Mouse (Mus musculus) heart, embryonic 13.5 days (tissue): Measurements from ENCODE around the gene Leo1. TPM values are rescaled to one million over a fixed set of nuclear protein-coding genes. Genes with fewer than 3 reads are reported as not detected.

Experiments used
- ATAC-seq: fragments of 200-750 bp; cut with Nextera tagmentation; 2 replicates; pipeline ENCODE4 v1.8.0; 2017; ENCODE audit warnings: moderate TSS enrichment; ENCODE audit not compliant: insufficient number of reproducible peaks, low FRiP score, low TSS enrichment; ENCODE audit errors: extremely low read depth
- H3K27ac ChIP-seq: fragments of 300-500 bp; sonication (generic); replicated peaks from 2 replicates; pipeline ENCODE4 v1.5.1; 2015; ENCODE audit warnings: moderate library complexity, mild to moderate bottlenecking, inconsistent platforms
- H3K27me3 ChIP-seq: fragments of 300-500 bp; sonication (generic); replicated peaks from 2 replicates; pipeline ENCODE4 v1.6.1; 2015; ENCODE audit warnings: mild to moderate bottlenecking, inconsistent platforms
- H3K36me3 ChIP-seq: fragments of 300-500 bp; sonication (generic); 2 replicates; pipeline ENCODE4 v1.6.1; 2015; ENCODE audit warnings: mild to moderate bottlenecking, inconsistent platforms
- H3K4me1 ChIP-seq: fragments of 300-500 bp; sonication (generic); 2 replicates; pipeline ENCODE4 v1.6.1; 2015; ENCODE audit warnings: inconsistent platforms
- H3K4me2 ChIP-seq: fragments of 300-500 bp; sonication (generic); 2 replicates; pipeline ENCODE4 v1.6.1; 2015; ENCODE audit warnings: inconsistent platforms, mild to moderate bottlenecking, moderate library complexity
- H3K4me3 ChIP-seq: fragments of 300-500 bp; sonication (generic); 2 replicates; pipeline ENCODE4 v1.5.1; 2015; ENCODE audit warnings: moderate library complexity, mild to moderate bottlenecking, inconsistent platforms
- H3K9ac ChIP-seq: fragments of 300-500 bp; sonication (generic); 2 replicates; pipeline ENCODE4 v1.6.1; 2015; ENCODE audit warnings: inconsistent platforms, mild to moderate bottlenecking, moderate library complexity
- H3K9me3 ChIP-seq: fragments of 300-500 bp; sonication (generic); 2 replicates; pipeline ENCODE4 v1.6.1; 2016; ENCODE audit warnings: inconsistent platforms
- WGBS: fragments of 180-500 bp; shearing (Covaris S2); methylation state at CpG from one replicate; pipeline ENCODE4 v1.1.7; 2015; ENCODE audit warnings: mixed read lengths; 5-methylcytosine and 5-hydroxymethylcytosine counted together
- polyA plus RNA-seq: library from polyadenylated mRNA; unstranded; fragments of >200 nt; fragmentation: Nextera tagmentation; extraction: Ambion mirVana; gene quantifications from 2 replicates; pipeline ENCODE4 v1.2.1, GENCODE M21; 2015

Leo1 gene
- polyA plus RNA-seq, 1 experiment from 2014 or later = 27.9 TPM

DNA sequence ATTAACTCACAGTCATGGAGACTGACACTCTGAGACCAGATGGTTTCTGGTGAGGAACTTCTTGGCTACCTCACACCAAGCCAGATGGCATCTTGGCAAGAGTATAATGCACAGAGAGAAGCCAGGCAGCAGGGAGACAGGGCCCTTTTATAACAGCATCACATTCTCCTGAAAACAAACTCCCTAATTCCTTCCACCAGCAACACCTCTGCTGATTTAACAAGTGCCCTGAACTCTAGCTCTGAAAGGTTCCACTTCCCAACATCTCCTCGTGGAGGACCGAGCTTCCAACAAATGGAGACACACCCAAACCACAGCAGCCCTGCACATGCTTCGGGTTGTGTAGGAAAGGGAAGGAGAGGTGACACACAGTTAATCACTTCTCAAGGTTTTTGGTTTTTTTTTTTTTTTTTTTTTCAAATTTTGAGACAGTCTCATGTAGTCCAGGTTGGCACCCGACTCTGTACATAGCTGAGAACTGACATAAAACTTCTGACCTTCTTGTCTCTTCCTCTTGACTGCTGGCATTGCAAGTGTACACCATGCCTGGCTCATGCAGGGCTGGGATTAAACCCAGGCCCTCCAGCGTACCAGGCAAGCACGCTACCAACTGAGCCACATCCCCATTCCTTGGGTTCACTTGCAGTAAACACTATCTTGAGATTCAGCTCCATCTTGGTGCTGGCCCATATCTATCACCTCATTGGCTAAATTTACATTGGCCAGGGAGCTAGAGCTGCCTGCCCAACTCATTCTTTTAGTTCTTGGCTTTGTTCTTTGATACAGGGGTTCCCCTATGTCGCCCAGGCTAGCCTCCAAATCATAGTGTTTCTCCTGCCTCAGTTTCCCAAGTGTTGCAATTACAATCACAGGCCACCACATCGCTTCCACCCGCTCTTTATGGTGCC, 13.7 kb upstream of the Leo1 start:
- H3K9me3 ChIP-seq = no peaks in the 10 kb centered on the region
- H3K27ac ChIP-seq = peak overlapping the region; percentile 46
- H3K27me3 ChIP-seq = no peaks in the 10 kb centered on the region
- ATAC-seq = no peak
- 53% methylated on average over 9 of the region's 9 CpGs for WGBS
- peak overlapping the region; percentile 1; the same call in 1 of the 2 replicates for H3K4me2 ChIP-seq
- peaks cover 43% of the 10 kb centered on the region for H3K4me1 ChIP-seq
- no peaks in the 10 kb centered on the region for H3K36me3 ChIP-seq
- H3K9ac ChIP-seq = no peak overlapping the region
- no peak overlapping the region for H3K4me3 ChIP-seq

DNA sequence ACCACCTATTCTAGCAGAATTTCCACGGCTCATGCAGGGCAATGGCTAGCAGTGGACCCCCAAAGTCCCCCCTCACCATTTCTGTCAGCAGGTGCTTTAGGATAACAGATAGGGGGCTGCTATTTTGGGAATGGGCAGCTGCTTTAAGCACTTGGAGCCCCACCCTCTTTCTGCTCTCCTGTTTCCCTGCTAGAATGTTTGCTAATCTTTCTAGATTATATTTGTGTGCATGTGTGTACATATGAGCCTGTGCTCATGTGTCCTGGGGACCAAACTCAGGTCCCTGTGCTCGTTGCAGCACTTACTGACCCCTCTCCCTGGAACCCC, 13.1 kb upstream of the Leo1 start:
- Histone ChIP-seq H3K27ac (peak overlapping the region; percentile 46), H3K9ac (no peak overlapping the region), H3K4me2 (peak overlapping the region; percentile 1), H3K36me3 (no peaks in the 10 kb centered on the region), H3K4me3 (no peak overlapping the region), H3K9me3 (no peaks in the 10 kb centered on the region), H3K27me3 (no peaks in the 10 kb centered on the region), H3K4me1 (peaks cover 43% of the 10 kb centered on the region)
- 24% methylated on average over 2 of the region's 2 CpGs for WGBS
- no peak for ATAC-seq

DNA sequence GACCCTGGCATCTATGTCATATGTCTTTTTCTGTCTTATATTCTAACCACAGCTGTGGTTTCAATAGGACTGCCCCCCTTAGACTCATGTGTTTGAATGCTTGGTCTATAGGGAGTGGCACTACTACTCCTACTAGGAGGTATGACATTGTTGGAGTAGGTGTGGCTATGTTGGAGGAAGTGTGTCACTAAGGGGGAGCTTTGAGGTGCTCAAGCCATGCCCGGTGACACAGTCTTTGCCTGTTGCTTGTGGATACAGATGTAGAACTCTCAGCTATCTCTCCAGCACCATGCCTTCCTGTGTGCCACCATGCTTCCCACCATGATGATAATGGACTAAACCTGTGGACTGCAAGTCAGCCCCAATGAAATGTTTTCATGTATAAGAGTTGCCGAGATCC, 12.3 kb upstream of the Leo1 start:
- H3K4me2 ChIP-seq = no peak overlapping the region
- H3K9me3 ChIP-seq = no peaks in the 10 kb centered on the region
- no peak overlapping the region for H3K4me3 ChIP-seq
- H3K36me3 ChIP-seq = no peaks in the 10 kb centered on the region
- no peaks in the 10 kb centered on the region for H3K27me3 ChIP-seq
- WGBS = 76% methylated on average over 2 of the region's 2 CpGs
- peaks cover 43% of the 10 kb centered on the region for H3K4me1 ChIP-seq
- no peak for ATAC-seq
- H3K9ac ChIP-seq = no peak overlapping the region
- H3K27ac ChIP-seq = no peak overlapping the region; the same call in 1 of the 2 replicates

DNA sequence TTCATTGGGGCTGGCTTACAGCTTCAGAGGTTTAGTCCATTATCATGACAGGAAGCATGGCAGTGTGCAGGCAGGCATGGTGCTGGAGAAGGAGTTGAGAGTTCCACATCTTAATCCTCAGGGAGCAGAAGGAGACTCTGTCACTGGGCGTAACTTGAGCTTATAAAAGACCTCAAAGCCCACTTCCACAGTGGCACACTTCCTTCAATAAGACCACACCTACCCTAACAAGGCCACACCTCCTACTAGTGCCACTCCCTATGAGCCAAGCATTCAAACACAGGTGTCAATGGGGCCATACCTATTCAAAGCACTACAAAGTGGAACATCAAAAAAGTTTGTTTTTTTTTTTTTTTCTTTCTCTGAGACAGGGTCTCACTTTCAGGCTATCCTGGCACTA, 11.7 kb upstream of the Leo1 start:
- ATAC-seq = no peak
- Histone ChIP-seq H3K27me3 (no peaks in the 10 kb centered on the region), H3K27ac (no peak overlapping the region), H3K9ac (no peak overlapping the region), H3K4me2 (no peak overlapping the region), H3K4me3 (no peak overlapping the region), H3K36me3 (no peaks in the 10 kb centered on the region), H3K4me1 (peaks cover 43% of the 10 kb centered on the region), H3K9me3 (no peaks in the 10 kb centered on the region)
- WGBS = 81% methylated on average over 1 of the region's 1 CpGs

DNA sequence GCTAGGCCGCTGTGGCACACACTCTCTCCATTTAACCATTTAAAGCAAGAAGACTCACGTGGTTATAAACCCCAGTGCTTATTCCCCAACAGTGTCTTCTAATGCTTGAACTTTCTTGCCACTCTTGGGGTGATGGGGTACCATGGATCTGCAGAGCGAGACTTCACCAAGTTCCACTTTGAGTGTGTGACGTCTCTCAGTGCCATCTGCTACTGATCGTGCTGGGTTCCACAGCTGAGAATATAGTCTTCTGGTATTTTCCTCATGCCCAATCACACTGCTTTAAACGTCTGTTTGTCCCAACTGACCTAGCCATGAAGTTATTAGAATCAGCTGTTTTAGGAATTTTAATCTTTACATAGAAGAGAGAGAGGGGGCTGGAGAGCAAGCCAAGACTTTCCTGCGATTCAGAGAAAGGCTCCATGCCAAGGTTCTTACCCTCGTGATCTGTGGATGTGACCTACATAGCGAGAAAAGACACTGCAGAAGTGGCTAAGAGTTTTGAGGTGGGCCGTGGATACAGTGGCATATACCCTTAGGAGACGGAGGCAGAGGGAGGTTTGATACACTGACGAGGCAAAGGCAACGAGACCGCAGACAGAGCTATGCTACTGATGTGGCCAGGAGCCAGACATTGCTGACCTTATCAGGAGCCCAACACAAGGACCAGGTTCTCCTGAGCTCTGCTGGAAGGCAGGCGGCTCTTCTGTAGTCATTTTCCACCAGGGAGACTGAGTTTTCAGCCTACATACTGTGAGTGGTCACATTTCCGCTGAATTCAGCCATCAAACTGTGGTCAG, 10.3 kb upstream of the Leo1 start:
- peak overlapping the region; percentile 77 for H3K27ac ChIP-seq
- H3K36me3 ChIP-seq = no peaks in the 10 kb centered on the region
- H3K27me3 ChIP-seq = no peaks in the 10 kb centered on the region
- H3K4me2 ChIP-seq = peak overlapping the region; percentile 50
- H3K9me3 ChIP-seq = no peaks in the 10 kb centered on the region
- no peak overlapping the region for H3K4me3 ChIP-seq
- H3K4me1 ChIP-seq = peaks cover 45% of the 10 kb centered on the region
- ATAC-seq = no peak
- H3K9ac ChIP-seq = 0 out of 2 replicates have a peak overlapping the region, but pooled peaks have one; percentile 37
- 40% methylated on average over 16 of the region's 16 CpGs for WGBS

DNA sequence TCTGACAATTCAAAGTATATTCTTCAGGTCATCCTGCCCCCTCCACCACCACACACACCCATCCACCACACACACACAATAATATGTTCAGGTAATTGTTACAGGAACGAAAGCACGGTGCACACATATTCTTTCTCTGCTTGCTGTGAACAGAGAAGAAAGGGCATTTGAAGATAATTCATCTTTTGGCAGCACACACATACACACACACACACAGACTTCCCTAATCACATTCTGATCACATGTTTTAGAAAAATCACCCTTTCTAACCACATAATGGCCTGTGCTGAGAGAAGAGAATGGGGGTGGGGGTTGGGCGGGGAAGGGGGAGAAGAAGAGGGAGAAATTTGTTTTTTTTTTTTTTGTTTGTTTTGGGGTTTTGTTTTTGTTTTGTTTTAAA, 8.6 kb upstream of the Leo1 start:
- Histone ChIP-seq H3K27ac (no peak overlapping the region), H3K4me1 (peaks cover 39% of the 10 kb centered on the region), H3K4me2 (no peak overlapping the region), H3K36me3 (no peaks in the 10 kb centered on the region), H3K9me3 (no peaks in the 10 kb centered on the region), H3K4me3 (no peak overlapping the region), H3K27me3 (no peaks in the 10 kb centered on the region), H3K9ac (no peak overlapping the region)
- no peak for ATAC-seq
- 90% methylated on average over 3 of the region's 3 CpGs for WGBS

DNA sequence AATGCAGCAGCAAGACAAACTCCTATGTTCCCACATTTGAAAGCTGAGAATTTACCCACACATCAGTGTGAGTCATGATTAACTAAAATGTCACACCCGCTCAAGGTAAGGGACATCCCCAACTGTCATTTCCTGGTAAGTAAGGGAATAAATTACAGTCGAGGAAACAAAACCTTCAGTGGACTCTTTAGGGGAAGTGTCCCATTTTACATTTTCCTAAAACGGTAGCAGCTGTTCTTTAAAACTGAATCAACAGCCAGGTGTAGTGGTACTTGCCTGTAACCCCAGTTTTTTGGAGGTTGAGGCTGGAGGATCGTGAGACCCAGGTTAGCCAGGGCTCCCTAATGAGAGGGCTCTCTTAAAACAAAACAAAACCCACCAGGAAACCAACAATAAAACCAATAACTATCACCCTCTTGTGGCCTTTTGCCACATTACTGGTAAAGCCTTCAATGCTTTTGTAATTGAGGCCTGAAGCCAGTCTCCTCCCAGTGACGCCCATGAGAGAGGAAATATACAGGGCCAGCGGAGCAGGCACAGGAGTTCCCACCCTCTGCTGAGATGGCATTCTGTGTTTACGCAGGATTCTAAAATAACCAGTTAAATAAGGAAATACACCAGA, 7.0 kb upstream of the Leo1 start:
- Histone ChIP-seq H3K36me3 (no peaks in the 10 kb centered on the region), H3K4me2 (no peak overlapping the region), H3K27me3 (no peaks in the 10 kb centered on the region), H3K27ac (no peak overlapping the region), H3K9me3 (no peaks in the 10 kb centered on the region), H3K4me1 (peaks cover 24% of the 10 kb centered on the region), H3K9ac (no peak overlapping the region), H3K4me3 (no peak overlapping the region)
- 43% methylated on average over 7 of the region's 7 CpGs for WGBS
- no peak for ATAC-seq

DNA sequence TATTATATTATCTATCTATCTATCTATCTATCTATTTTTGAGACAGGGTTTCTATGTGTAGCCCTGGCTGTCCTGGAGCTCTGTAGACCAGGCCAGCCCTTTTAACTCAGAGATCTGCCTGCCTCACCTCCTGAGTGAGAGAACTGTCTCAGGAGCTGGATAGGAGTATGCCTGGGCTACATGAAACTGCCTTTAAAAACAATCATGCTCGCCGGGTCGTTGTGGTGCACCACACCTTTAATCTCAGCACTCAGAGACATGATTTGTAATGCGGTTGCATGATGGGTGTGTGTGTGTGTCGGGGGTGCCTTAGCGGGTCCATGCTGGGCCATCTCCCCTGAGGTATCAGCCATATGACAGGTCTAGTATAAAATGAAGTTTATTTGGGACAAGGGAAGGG, 6.5 kb upstream of the Leo1 start:
- Histone ChIP-seq H3K36me3 (no peaks in the 10 kb centered on the region), H3K4me1 (peaks cover 24% of the 10 kb centered on the region), H3K4me2 (no peak overlapping the region), H3K9me3 (no peaks in the 10 kb centered on the region), H3K4me3 (no peak overlapping the region), H3K27me3 (no peaks in the 10 kb centered on the region), H3K27ac (no peak overlapping the region; the same call in 1 of the 2 replicates), H3K9ac (no peak overlapping the region)
- no peak for ATAC-seq
- WGBS = 71% methylated on average over 6 of the region's 6 CpGs

DNA sequence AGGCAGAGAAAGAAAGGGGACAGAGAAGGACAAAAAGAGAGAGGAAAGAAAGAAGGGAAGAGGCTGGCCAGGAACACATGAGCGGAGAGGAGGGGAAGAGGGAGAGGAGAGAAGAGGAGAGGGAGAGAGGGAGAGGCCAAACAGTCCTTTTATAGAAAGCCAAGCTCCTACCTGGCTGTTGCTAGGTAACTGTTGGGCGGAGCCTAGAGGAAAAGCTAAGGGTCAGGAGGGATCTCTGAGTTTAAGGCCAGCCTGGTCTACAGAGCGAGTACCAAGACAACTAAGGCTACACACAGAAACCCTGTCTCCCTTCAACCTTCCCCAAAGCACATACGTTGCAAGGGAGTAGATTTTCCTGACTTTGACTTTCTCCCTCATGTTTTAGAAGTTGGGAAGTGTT, 6.0 kb upstream of the Leo1 start:
- H3K27me3 ChIP-seq = no peaks in the 10 kb centered on the region
- H3K4me1 ChIP-seq = peaks cover 23% of the 10 kb centered on the region
- no peak overlapping the region for H3K4me2 ChIP-seq
- H3K4me3 ChIP-seq = no peak overlapping the region
- ATAC-seq = no peak
- H3K36me3 ChIP-seq = no peaks in the 10 kb centered on the region
- WGBS = 89% methylated on average over 4 of the region's 4 CpGs
- H3K27ac ChIP-seq = no peak overlapping the region
- no peaks in the 10 kb centered on the region for H3K9me3 ChIP-seq
- no peak overlapping the region; the same call in 1 of the 2 replicates for H3K9ac ChIP-seq

DNA sequence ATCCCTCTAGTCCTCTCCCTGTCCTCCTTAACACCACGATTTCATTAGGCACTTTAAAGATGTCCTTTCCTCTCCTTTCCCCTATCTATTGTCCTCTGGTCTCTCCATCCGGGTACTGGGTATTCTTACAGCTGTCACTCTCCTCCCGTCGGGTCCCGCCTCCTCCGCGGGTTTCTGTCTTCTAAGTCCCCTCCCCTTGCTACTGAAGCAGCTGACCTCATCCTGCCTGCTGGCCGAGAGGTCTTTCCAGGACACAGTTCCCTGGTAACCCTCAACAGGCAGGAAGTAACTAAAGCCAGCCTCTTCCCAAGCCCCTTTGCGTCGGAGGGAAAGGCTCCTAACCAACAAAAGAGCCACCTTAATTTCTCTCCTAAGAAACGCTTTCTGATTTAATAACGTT, 5.4 kb upstream of the Leo1 start:
- peak overlapping the region; percentile 35; the same call in 1 of the 2 replicates for H3K4me2 ChIP-seq
- no peaks in the 10 kb centered on the region for H3K9me3 ChIP-seq
- H3K27ac ChIP-seq = no peak overlapping the region
- peaks cover 16% of the 10 kb centered on the region for H3K4me1 ChIP-seq
- no peak overlapping the region for H3K4me3 ChIP-seq
- WGBS = 5% methylated on average over 12 of the region's 12 CpGs
- ATAC-seq = 0 out of 2 replicates have a peak, but pooled peaks have one; percentile 29
- H3K36me3 ChIP-seq = no peaks in the 10 kb centered on the region
- H3K9ac ChIP-seq = no peak overlapping the region; the same call in 1 of the 2 replicates
- H3K27me3 ChIP-seq = no peaks in the 10 kb centered on the region

DNA sequence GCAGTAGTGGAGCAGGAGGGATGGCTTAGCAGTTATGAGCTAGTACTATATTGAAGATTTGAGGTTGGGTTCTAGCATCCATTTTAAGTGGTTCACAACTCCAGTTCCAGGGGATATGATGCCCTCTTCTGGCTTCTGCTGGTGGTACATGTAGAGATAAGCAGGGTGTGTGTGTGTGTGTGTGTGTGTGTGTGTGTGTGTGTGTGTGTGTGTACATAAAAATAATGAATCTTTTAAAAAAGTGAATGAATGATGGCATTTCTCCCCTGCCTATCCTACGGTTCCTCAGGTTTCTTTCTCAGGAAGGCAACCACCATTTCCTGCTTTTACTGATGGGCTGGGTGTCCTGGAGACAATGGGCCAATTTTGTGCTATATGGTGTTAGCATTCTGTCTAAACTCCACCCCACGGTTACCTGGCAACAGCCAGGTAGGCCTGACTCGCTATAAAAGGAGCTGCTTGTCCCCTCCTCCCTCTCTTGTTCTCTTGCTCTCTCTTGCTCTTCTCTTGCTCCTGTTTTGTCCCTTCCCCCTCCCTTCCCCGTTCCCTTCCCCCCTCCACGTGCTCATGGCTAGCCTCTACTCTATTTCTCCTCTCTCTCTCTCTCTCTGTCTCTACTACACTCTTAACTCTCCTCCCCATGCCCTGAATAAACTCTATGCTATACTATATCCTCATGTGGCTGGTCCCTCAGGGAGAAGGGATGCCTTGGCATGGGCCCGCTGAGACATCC, 3.5 kb upstream of the Leo1 start:
- Histone ChIP-seq H3K36me3 (no peaks in the 10 kb centered on the region), H3K27ac (no peak overlapping the region), H3K9ac (no peak overlapping the region), H3K4me2 (no peak overlapping the region), H3K27me3 (no peaks in the 10 kb centered on the region), H3K4me1 (peaks cover 20% of the 10 kb centered on the region), H3K4me3 (no peak overlapping the region), H3K9me3 (no peaks in the 10 kb centered on the region)
- WGBS = 38% methylated on average over 6 of the region's 6 CpGs
- ATAC-seq = no peak
